Mouse (Mus musculus): ENCODE data around the gene Slc25a48. TPM values are rescaled to one million over a fixed set of nuclear protein-coding genes. Genes with fewer than 3 reads are reported as not detected.

The Slc25a48 gene
- polyA plus RNA-seq, 1 experiment: 0.02 TPM

GRCm38 (mm10) chr13:56444112-56444511, 6.0 kb downstream of the Slc25a48 start:
- Histone ChIP-seq H3K4me3 (replicated peaks) (no peak overlapping the region), H3K27me3 (ENCODE audit: control insufficient read depth) (peaks cover 9% of the 10 kb centered on the region), H3K36me3 (ENCODE audit: control insufficient read depth) (no peaks in the 10 kb centered on the region), H3K9me3 (ENCODE audit: control insufficient read depth, low read length) (no peaks in the 10 kb centered on the region), H3K4me1 (ENCODE audit: control insufficient read depth) (no peaks in the 10 kb centered on the region)
- no peak for TF ChIP-seq TAL1 (IDR thresholded peaks at IDR 0.05; ENCODE audit: low read length)

GRCm38 (mm10) chr13:56444996-56445395, 6.8 kb downstream of the Slc25a48 start:
- no peaks in the 10 kb centered on the region for H3K4me1 ChIP-seq (ENCODE audit: control insufficient read depth)
- no peaks in the 10 kb centered on the region for H3K36me3 ChIP-seq (ENCODE audit: control insufficient read depth)
- no peak for TF ChIP-seq GATA1 (IDR thresholded peaks at IDR 0.05; ENCODE audit: low read length)
- no peak for TF ChIP-seq TAL1 (IDR thresholded peaks at IDR 0.05; ENCODE audit: low read length)
- H3K27me3 ChIP-seq (ENCODE audit: control insufficient read depth): peaks cover 2% of the 10 kb centered on the region
- H3K9me3 ChIP-seq (ENCODE audit: control insufficient read depth, low read length): no peaks in the 10 kb centered on the region
- no peak overlapping the region for H3K4me3 ChIP-seq (replicated peaks)

GRCm38 (mm10) chr13:56449239-56450030, 11.3 kb downstream of the Slc25a48 start:
- no peaks in the 10 kb centered on the region; the same call in 1 of the 2 replicates for H3K36me3 ChIP-seq (ENCODE audit: control insufficient read depth)
- no peaks in the 10 kb centered on the region for H3K27me3 ChIP-seq (ENCODE audit: control insufficient read depth)
- no peak overlapping the region for H3K4me3 ChIP-seq (replicated peaks)
- no peaks in the 10 kb centered on the region for H3K9me3 ChIP-seq (ENCODE audit: control insufficient read depth, low read length)
- TF ChIP-seq GATA1 (IDR thresholded peaks at IDR 0.05; ENCODE audit: low read length) (no peak), TAL1 (IDR thresholded peaks at IDR 0.05; ENCODE audit: low read length) (no peak)
- no peaks in the 10 kb centered on the region for H3K4me1 ChIP-seq (ENCODE audit: control insufficient read depth)

- H3K4me3 ChIP-seq (replicated peaks): no peak overlapping the region
- no peaks in the 10 kb centered on the region for H3K27me3 ChIP-seq (ENCODE audit: control insufficient read depth)
- no peaks in the 10 kb centered on the region for H3K9me3 ChIP-seq (ENCODE audit: control insufficient read depth, low read length)
- H3K36me3 ChIP-seq (ENCODE audit: control insufficient read depth): no peaks in the 10 kb centered on the region; the same call in 1 of the 2 replicates
- no peak for TF ChIP-seq TAL1 (IDR thresholded peaks at IDR 0.05; ENCODE audit: low read length)
- TF ChIP-seq GATA1 (IDR thresholded peaks at IDR 0.05; ENCODE audit: low read length): no peak
- no peaks in the 10 kb centered on the region for H3K4me1 ChIP-seq (ENCODE audit: control insufficient read depth)
Observed at GRCm38 (mm10) chr13:56450035-56450434, 11.9 kb downstream of the Slc25a48 start.

- Histone ChIP-seq H3K4me1 (ENCODE audit: control insufficient read depth) (no peaks in the 10 kb centered on the region), H3K4me3 (replicated peaks) (no peak overlapping the region), H3K36me3 (ENCODE audit: control insufficient read depth) (no peaks in the 10 kb centered on the region), H3K9me3 (ENCODE audit: control insufficient read depth, low read length) (no peaks in the 10 kb centered on the region), H3K27me3 (ENCODE audit: control insufficient read depth) (no peaks in the 10 kb centered on the region)
- no peak for TF ChIP-seq GATA1 (IDR thresholded peaks at IDR 0.05; ENCODE audit: low read length)
- TF ChIP-seq TAL1 (IDR thresholded peaks at IDR 0.05; ENCODE audit: low read length): no peak
Observed at GRCm38 (mm10) chr13:56458001-56458400, 19.8 kb downstream of the Slc25a48 start.

GRCm38 (mm10) chr13:56461460-56461859, 23.3 kb downstream of the Slc25a48 start:
- no peaks in the 10 kb centered on the region for H3K4me1 ChIP-seq (ENCODE audit: control insufficient read depth)

GRCm38 (mm10) chr13:56462791-56463190, 24.6 kb downstream of the Slc25a48 start:
- TF ChIP-seq GATA1 (IDR thresholded peaks at IDR 0.05; ENCODE audit: low read length): no peak
- no peak for TF ChIP-seq TAL1 (IDR thresholded peaks at IDR 0.05; ENCODE audit: low read length)
- Histone ChIP-seq H3K9me3 (ENCODE audit: control insufficient read depth, low read length) (no peaks in the 10 kb centered on the region), H3K4me3 (replicated peaks) (no peak overlapping the region), H3K4me1 (ENCODE audit: control insufficient read depth) (no peaks in the 10 kb centered on the region), H3K27me3 (ENCODE audit: control insufficient read depth) (no peaks in the 10 kb centered on the region), H3K36me3 (ENCODE audit: control insufficient read depth) (no peaks in the 10 kb centered on the region; the same call in 1 of the 2 replicates)

More at GRCm38 (mm10) chr13:56461460-56461859, 23.3 kb downstream of the Slc25a48 start:
- H3K27me3 ChIP-seq (ENCODE audit: control insufficient read depth): no peaks in the 10 kb centered on the region
- H3K9me3 ChIP-seq (ENCODE audit: control insufficient read depth, low read length): no peaks in the 10 kb centered on the region
- no peak overlapping the region for H3K4me3 ChIP-seq (replicated peaks)
- TF ChIP-seq TAL1 (IDR thresholded peaks at IDR 0.05; ENCODE audit: low read length) (no peak), GATA1 (IDR thresholded peaks at IDR 0.05; ENCODE audit: low read length) (no peak)
- H3K36me3 ChIP-seq (ENCODE audit: control insufficient read depth): no peaks in the 10 kb centered on the region; the same call in 1 of the 2 replicates

- H3K4me1 ChIP-seq (ENCODE audit: control insufficient read depth): no peaks in the 10 kb centered on the region
- no peaks in the 10 kb centered on the region for H3K9me3 ChIP-seq (ENCODE audit: control insufficient read depth, low read length)
- H3K4me3 ChIP-seq (replicated peaks): no peak overlapping the region
- TF ChIP-seq GATA1 (IDR thresholded peaks at IDR 0.05; ENCODE audit: low read length): no peak
- TF ChIP-seq TAL1 (IDR thresholded peaks at IDR 0.05; ENCODE audit: low read length): no peak
- no peaks in the 10 kb centered on the region; the same call in 1 of the 2 replicates for H3K36me3 ChIP-seq (ENCODE audit: control insufficient read depth)
- no peaks in the 10 kb centered on the region for H3K27me3 ChIP-seq (ENCODE audit: control insufficient read depth)
Observed at GRCm38 (mm10) chr13:56463261-56463660, 25.1 kb downstream of the Slc25a48 start.

GRCm38 (mm10) chr13:56463750-56464149, 25.6 kb downstream of the Slc25a48 start:
- no peak for TF ChIP-seq TAL1 (IDR thresholded peaks at IDR 0.05; ENCODE audit: low read length)
- TF ChIP-seq GATA1 (IDR thresholded peaks at IDR 0.05; ENCODE audit: low read length): no peak
- no peaks in the 10 kb centered on the region; the same call in 1 of the 2 replicates for H3K36me3 ChIP-seq (ENCODE audit: control insufficient read depth)
- H3K9me3 ChIP-seq (ENCODE audit: control insufficient read depth, low read length): no peaks in the 10 kb centered on the region
- no peaks in the 10 kb centered on the region for H3K27me3 ChIP-seq (ENCODE audit: control insufficient read depth)
- no peaks in the 10 kb centered on the region for H3K4me1 ChIP-seq (ENCODE audit: control insufficient read depth)
- no peak overlapping the region for H3K4me3 ChIP-seq (replicated peaks)
